Mouse (Mus musculus) ovary, adult 2 months (tissue): ENCODE data around the gene Tubb3. TPM values are rescaled to one million over a fixed set of nuclear protein-coding genes. Genes with fewer than 3 reads are reported as not detected.

Experiments used
- polyA plus RNA-seq: library from polyadenylated mRNA; depleted of rRNA; stranded (reverse); fragments of >200 nt; gene quantifications from 2 replicates; pipeline ENCODE4 v1.2.3, GENCODE M21; 2012; rRNA removed

Tubb3 gene
- polyA plus RNA-seq: 49.4 and 66.3 TPM in 2 replicates

GRCm38 (mm10) chr8:123411246-123411645, at the start of gene Tubb3:
Gene Tubb3, plus strand, starts transcription at chr8:123411424.

GRCm38 (mm10) chr8:123373403-123374238, 37.6 kb upstream of the Tubb3 start, which contains the start of gene Tcf25:
Gene Tcf25, plus strand, starts transcription at chr8:123373753.

DNA sequence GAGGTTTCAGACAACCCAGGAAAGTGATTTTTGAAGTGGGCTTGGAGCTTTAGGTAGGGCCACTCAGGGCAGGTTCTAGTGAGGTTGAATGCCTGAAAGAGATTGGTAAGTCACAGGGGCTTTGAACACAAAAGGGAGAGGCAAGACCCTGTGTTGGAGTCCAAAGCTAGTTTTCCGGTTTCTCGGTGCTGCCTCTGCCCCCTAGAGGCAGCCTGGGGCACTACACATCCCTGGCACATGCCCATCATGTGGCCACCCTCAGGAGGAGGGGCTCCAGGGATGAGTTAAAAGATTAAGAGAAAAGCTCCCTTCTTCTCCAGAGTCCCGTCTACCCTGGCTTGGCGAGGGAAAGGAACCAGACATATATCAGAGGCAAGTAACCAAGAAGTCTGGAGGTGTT, 4.4 kb upstream of the Tubb3 start, which contains the start of gene Mc1r:
Gene Mc1r, plus strand, starts transcription at position 322 of the 400 bp plus-strand sequence.

GRCm38 (mm10) chr8:123423441-123423840, 12.2 kb downstream of the Tubb3 start, which contains the start of gene Def8:
Gene Def8, plus strand, starts transcription at chr8:123423527.

Other genes with a start within 250 kb of the Tubb3 start
- gene Dpep1, start 225.2 kb upstream of the Tubb3 start, polyA plus RNA-seq: 24.5 and 33.1 TPM in 2 replicates
- 113 and 115 TPM in 2 replicates for gene Chmp1a, start 198.7 kb upstream of the Tubb3 start, polyA plus RNA-seq
- gene Spata33, start 198.6 kb upstream of the Tubb3 start, polyA plus RNA-seq: 3.8 and 4.5 TPM in 2 replicates
- gene Cdk10, start 186.6 kb upstream of the Tubb3 start, polyA plus RNA-seq: 75.4 and 105 TPM in 2 replicates
- gene Spata2l, start 175.2 kb upstream of the Tubb3 start, polyA plus RNA-seq: 21.3 and 22.9 TPM in 2 replicates
- 48.7 and 49.0 TPM in 2 replicates for gene Zfp276, start 157.2 kb upstream of the Tubb3 start, polyA plus RNA-seq
- 162 and 169 TPM in 2 replicates for gene Vps9d1, start 157.1 kb upstream of the Tubb3 start, polyA plus RNA-seq
- gene Fanca, start 92.8 kb upstream of the Tubb3 start, polyA plus RNA-seq: 30.3 and 45.1 TPM in 2 replicates
- gene Spire2, start 78.7 kb upstream of the Tubb3 start, polyA plus RNA-seq: 6.3 and 7.2 TPM in 2 replicates
- 167 and 216 TPM in 2 replicates for gene Tcf25, start 37.7 kb upstream of the Tubb3 start, polyA plus RNA-seq
- 0.06 and 0.11 TPM in 2 replicates for gene Mc1r, start 4.3 kb upstream of the Tubb3 start, polyA plus RNA-seq
- 41.7 and 43.9 TPM in 2 replicates for gene Def8, start 12.1 kb downstream of the Tubb3 start, polyA plus RNA-seq
- 24.2 and 27.4 TPM in 2 replicates for gene Afg3l1, start 66.5 kb downstream of the Tubb3 start, polyA plus RNA-seq
- gene Dbndd1, start 104.0 kb downstream of the Tubb3 start, polyA plus RNA-seq: 8.7 and 8.9 TPM in 2 replicates
- gene Gas8, start 107.4 kb downstream of the Tubb3 start, polyA plus RNA-seq: 11.7 and 13.4 TPM in 2 replicates
- 24.0 and 26.4 TPM in 2 replicates for gene Rhou, start 242.5 kb downstream of the Tubb3 start, polyA plus RNA-seq